Mouse (Mus musculus) G1E (cell line): ENCODE measurements around the gene Dzip1l. TPM values are rescaled to one million over a fixed set of nuclear protein-coding genes. Genes with fewer than 3 reads are reported as not detected.
"Not testable (repeated sequence)": the region's sequence is repeated elsewhere in the genome, so short reads cannot be mapped to it uniquely, and the experiment has no call there.

ENCODE experiments used
- ATAC-seq: 2 replicates; pipeline ENCODE4 v1.8.0; 2016; ENCODE audit warnings: mild to moderate bottlenecking; ENCODE audit not compliant: insufficient number of reproducible peaks, poor library complexity, low FRiP score, severe bottlenecking; ENCODE audit errors: extremely low read depth
- DNase-seq: peaks from one replicate; pipeline ENCODE4 v3.0.0; 2012; ENCODE audit warnings: low spot score
- H3K27me3 ChIP-seq: 2 replicates; pipeline ENCODE4 v1.6.1; 2012; ENCODE audit warnings: mild to moderate bottlenecking, low read length, inconsistent platforms; ENCODE audit not compliant: insufficient read depth
- H3K36me3 ChIP-seq: replicated peaks from 2 replicates; pipeline ENCODE3; 2012; ENCODE audit warnings: mild to moderate bottlenecking, inconsistent platforms
- H3K4me1 ChIP-seq: 2 replicates; pipeline ENCODE4 v1.6.1; 2012; ENCODE audit warnings: low read depth, low read length, inconsistent platforms, mixed read lengths; ENCODE audit not compliant: insufficient read depth
- H3K4me3 ChIP-seq: 2 replicates; pipeline ENCODE4 v1.5.1; 2012; ENCODE audit warnings: low read depth, mild to moderate bottlenecking, inconsistent platforms, low read length, moderate library complexity, mixed read lengths
- H3K9me3 ChIP-seq: replicated peaks from 2 replicates; pipeline ENCODE4 v1.6.1; 2012; ENCODE audit warnings: inconsistent platforms
- CTCF ChIP-seq: IDR thresholded peaks from 2 replicates; pipeline ENCODE4 v1.5.1; 2012; ENCODE audit warnings: low read depth, low read length, inconsistent platforms, mixed read lengths
- GATA1 ChIP-seq: IDR thresholded peaks from 2 replicates; pipeline ENCODE4 v1.6.1; 2012; ENCODE audit warnings: borderline replicate concordance, low read length, inconsistent platforms, mixed read lengths
- GATA2 ChIP-seq: IDR thresholded peaks from 2 replicates; pipeline ENCODE4 v1.6.1; 2012; ENCODE audit warnings: low read depth, low read length, inconsistent platforms, borderline replicate concordance
- POLR2AphosphoS5 ChIP-seq: IDR thresholded peaks from 2 replicates; pipeline ENCODE4 v1.6.1; 2012; ENCODE audit warnings: low read depth, low read length, inconsistent platforms; ENCODE audit not compliant: insufficient replicate concordance
- TAL1 ChIP-seq: conservative IDR thresholded peaks from 2 replicates; pipeline ENCODE4 v1.6.1; 2012; ENCODE audit warnings: low read depth, low read length, inconsistent platforms, mixed read lengths
- polyA plus RNA-seq: library from polyadenylated mRNA; stranded (reverse); fragments of >175 nt; gene quantifications from 2 replicates; pipeline ENCODE4 v1.2.3, GENCODE M21; 2012
- total RNA-seq, 2 experiments: library from RNA; stranded (forward) in 1 of 2; stranded (reverse) in 1 of 2; fragments of 200-1000 nt in 1 of 2; fragments of >200 nt in 1 of 2; fragmentation: Nextera tagmentation in 1 of 2; gene quantifications; 2 replicates each; pipeline ENCODE4 v1.2.3; 2014 to 2017

Gene Dzip1l
- total RNA-seq (2014; fragmentation: Nextera tagmentation) = not detected in 2 replicates
- total RNA-seq (2017) = 0.33 and 0.58 TPM in 2 replicates
- not detected in 2 replicates for polyA plus RNA-seq

- Histone ChIP-seq H3K36me3 (no peaks in the 10 kb centered on the region), H3K27me3 (peaks cover 4% of the 10 kb centered on the region; the same call in 1 of the 2 replicates), H3K4me1 (no peaks in the 10 kb centered on the region), H3K4me3 (no peak within 1 kb of the TSS), H3K9me3 (no peaks in the 10 kb centered on the region)
- ATAC-seq (no peak), DNase-seq (no peak)
- TF ChIP-seq CTCF (no peak), GATA1 (no peak), POLR2AphosphoS5 (no peak), GATA2 (no peak), TAL1 (no peak)
These were observed at the start of gene Dzip1l for GRCm38 (mm10) chr9:99629281-99630011. Dzip1l (plus strand) TSS chr9:99629496.

DNA sequence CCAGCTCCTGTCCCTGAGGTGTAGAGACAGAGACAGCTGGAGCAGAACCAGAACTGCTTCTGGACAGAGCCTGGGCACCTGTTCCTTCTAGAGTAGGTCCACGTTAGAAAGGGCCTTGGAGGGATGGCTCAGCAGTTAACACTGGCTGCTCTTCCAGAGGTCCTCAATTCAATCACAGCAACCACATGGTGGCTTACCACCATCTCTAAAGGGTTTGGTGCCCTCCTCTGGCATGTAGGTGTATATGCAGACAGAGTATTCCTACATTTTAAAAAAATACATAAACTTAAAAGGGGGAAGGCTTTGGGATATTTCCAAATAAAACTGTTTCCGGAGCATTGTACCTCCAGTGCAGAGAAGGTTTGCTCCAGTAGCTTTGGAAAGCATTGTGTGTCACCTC lies 48.6 kb upstream of the Dzip1l start:
- no peak overlapping the region for H3K4me3 ChIP-seq
- ATAC-seq (no peak), DNase-seq (no peak)
- no peaks in the 10 kb centered on the region for H3K9me3 ChIP-seq
- H3K4me1 ChIP-seq = peaks cover 17% of the 10 kb centered on the region
- no peaks in the 10 kb centered on the region for H3K27me3 ChIP-seq
- TF ChIP-seq GATA1 = no peak
- no peak; the same call in 1 of the 2 replicates for TF ChIP-seq CTCF
- TF ChIP-seq TAL1 = no peak
- no peak for TF ChIP-seq GATA2
- no peak for TF ChIP-seq POLR2AphosphoS5
- peaks cover 75% of the 10 kb centered on the region for H3K36me3 ChIP-seq

DNA sequence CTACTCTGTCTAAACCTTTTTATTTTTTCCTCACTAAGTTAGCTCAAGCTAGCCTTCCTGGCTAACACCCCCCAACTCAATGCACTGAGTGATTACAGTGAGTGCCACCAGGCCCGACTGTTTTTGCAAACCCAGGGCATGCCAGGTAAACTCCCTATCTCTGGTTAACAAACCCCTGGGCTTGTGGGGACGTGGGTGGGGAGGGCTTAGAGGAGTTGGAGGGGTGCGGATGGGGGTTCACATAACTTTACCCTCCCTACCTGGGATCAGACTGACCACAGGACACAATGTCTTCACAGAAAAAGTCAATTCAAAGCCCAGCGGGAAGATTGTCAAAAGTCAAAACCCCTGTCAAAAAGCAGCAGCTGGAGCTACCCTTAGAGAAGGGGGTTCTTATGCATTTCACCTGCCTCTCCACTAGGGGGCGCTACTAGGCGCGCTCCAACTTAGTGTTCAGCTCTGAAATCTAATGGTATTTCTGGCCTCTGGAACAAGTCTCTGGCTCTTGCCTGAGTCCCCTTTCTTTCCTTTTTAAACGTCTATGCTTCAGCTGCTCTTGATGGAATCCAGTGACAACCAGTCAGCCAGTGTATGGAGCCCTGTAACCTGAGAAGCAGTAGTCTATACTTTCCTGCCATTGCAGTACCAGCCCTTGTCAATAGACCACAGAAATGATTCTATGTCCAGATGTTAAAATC lies 41.6 kb upstream of the Dzip1l start:
- Histone ChIP-seq H3K9me3 (no peaks in the 10 kb centered on the region), H3K27me3 (peaks cover 13% of the 10 kb centered on the region), H3K4me3 (no peak overlapping the region), H3K36me3 (peaks cover 28% of the 10 kb centered on the region), H3K4me1 (no peaks in the 10 kb centered on the region)
- TF ChIP-seq GATA2 (no peak), CTCF (peak; percentile 94), TAL1 (no peak), GATA1 (no peak), POLR2AphosphoS5 (no peak)
- DNase-seq = peak; percentile 33
- ATAC-seq = peak; percentile 40

DNA sequence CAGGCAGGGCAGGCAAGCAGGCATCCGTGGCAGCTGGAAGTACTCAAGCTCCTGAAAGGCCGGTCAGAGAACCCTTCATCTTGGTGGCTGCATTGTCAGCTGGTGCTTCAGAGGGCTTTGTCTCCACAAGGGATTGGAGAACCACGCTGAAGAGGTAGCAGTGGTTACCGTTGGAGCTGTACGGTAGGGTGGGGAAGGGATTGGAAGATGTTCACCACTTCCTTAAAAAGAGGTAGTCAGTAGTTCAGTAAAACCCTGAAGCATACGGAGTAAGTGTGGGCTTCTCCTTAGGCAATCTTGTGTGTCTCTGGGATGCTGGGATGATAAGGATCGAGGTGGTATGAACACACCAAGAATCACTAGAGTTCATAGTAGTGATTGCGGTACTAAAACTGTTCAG lies 38.2 kb upstream of the Dzip1l start:
- no peak overlapping the region for H3K4me3 ChIP-seq
- peaks cover 3% of the 10 kb centered on the region for H3K9me3 ChIP-seq
- peaks cover 13% of the 10 kb centered on the region for H3K27me3 ChIP-seq
- ATAC-seq (no peak), DNase-seq (no peak)
- TF ChIP-seq TAL1 (no peak), GATA2 (no peak)
- no peaks in the 10 kb centered on the region for H3K36me3 ChIP-seq
- no peaks in the 10 kb centered on the region for H3K4me1 ChIP-seq

DNA sequence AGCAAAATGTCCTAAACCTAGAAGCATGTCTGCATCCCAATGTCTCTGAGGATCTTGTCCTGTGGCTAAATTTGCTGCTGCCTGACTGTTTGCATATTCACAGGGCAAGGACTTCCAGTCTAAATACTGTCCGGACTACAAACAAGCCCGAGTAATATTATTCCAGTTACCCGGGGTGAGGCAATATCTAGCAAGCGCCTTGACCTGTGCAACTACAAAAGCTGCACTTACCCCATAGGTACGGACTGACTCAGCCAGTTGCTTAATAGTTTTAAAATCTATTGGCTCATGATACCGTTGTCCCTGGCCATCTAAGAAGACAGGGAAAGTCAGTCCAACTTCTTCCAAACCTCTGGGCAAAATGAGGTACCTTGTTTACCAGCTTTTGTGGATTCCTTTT lies 30.2 kb upstream of the Dzip1l start:
- not testable (repeated sequence) for ATAC-seq, H3K36me3 ChIP-seq

DNA sequence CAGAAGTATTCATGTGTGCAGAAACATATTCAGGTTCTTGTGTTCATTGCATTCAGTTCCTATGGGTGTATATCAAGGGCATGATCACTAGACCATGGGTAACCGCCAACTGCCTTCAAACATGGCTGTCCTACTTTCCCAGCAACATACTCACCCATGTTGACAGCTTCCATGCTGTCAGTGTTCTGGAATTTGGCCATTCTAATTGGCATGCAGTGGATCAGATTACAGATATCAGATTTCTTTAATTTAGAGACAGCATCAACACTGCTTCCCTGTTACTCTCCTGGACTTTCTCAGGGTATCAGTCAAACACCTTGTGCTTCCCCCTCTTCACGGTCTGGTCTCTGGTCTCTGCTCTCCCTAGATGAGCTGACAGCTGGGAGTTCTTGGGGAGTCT lies 25.7 kb upstream of the Dzip1l start:
- Histone ChIP-seq H3K4me3 (no peak overlapping the region), H3K9me3 (no peaks in the 10 kb centered on the region), H3K36me3 (no peaks in the 10 kb centered on the region), H3K4me1 (no peaks in the 10 kb centered on the region), H3K27me3 (no peaks in the 10 kb centered on the region)
- TF ChIP-seq POLR2AphosphoS5 (no peak), GATA2 (no peak), TAL1 (no peak), CTCF (no peak), GATA1 (no peak)
- DNase-seq = no peak
- ATAC-seq = no peak

More for the DNA sequence above, 30.2 kb upstream of the Dzip1l start:
- H3K4me1 ChIP-seq, DNase-seq, H3K4me3 ChIP-seq, H3K9me3 ChIP-seq, H3K27me3 ChIP-seq: not testable (repeated sequence)
